Mouse (Mus musculus) frontal cortex, postnatal 25 days (tissue): ENCODE data around the gene Supt20.

Experiments used
- DNase-seq, 2 experiments: peaks; one replicate each; pipeline ENCODE4 v3.0.0; 2022; ENCODE audit warnings: low spot score in 2 of 2

The Supt20 gene

DNA sequence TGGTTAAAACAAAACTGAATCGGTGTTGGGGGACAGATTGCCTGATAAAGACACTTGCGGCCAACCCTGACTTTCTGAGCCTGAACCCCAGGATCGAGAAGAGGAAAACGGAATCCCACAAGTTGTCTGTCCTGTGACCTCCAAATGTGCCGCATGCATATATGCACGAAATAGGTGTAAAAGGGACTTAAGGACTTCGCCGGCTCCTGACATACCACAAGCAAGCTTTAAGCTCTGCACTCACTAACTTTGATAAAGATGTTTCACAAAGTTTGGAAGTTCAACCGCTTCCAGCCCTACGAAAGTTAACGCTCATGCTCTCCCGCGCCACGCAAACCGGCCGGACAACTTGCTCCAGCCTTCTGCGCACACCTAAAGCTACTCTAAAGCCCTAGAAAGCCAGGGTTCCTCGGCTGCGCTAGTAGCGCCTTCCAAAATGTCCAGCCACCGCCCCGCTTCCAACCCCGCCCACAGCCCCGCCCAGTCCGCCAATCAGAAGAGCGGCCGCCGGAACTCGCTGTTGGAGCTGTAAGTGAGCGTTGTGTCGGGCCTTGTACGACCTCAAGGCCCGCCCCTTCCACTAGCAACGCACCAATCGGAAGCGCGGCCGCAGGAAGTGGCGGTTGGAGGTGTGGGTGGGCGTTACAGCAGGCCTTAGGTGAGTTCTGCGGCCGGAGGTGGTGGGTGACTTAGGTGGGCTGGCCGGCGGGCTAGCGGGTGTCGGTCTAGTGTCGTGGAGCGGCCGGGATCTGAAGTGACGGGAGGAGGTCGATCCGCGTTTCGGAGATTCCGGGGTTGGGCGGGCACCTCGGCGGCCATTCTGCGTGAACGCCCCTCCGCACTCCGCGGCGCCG, at the start of gene Supt20:
Gene Supt20, plus strand, starts transcription at position 606 of the 854 bp plus-strand sequence.
- DNase-seq = peak; percentile 76 to 85

DNA sequence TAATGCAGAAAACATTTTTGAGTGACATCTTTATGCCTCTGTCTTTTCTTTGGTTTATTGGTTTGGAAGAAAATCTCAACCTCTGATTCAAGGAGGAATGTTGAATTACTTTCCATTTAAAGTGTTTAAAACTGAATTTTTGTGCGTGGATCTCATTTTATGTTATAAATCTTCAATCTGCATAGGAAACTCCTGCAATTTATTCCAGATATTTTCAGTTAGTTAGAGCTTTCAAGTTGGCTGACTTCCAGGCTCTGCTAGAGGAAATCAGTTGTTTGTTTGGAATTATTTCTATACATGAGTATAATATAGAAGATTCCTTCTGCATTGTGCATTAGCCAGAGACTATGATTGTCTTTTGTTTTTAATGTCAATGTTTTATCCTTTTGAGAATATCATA, 49.8 kb upstream of the Supt20 start:
- DNase-seq = no peak

DNA sequence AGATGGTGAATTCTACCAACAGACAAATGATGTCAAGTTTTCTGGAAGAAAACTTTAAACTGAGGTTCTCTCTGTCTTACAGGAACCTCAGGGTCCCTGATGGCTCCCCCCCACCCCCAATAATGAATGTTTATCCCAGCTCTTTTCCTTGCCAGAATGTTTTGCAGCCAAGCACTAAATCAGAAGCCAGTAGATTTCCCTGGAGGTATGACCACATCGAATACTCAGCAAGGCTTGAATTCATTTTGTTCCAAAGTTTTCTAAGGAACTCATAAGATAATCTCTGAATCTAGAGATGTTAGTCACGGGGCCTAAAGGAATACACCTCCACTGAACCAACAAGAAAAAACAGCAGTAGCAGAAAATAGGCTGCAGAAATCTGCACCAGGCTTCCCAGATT, 45.0 kb upstream of the Supt20 start:
- DNase-seq = no peak

GRCm38 (mm10) chr3:54651576-54651975, 41.0 kb upstream of the Supt20 start:
- DNase-seq = no peak

- no peak for DNase-seq
Observed at GRCm38 (mm10) chr3:54654169-54654568, 38.4 kb upstream of the Supt20 start.

DNA sequence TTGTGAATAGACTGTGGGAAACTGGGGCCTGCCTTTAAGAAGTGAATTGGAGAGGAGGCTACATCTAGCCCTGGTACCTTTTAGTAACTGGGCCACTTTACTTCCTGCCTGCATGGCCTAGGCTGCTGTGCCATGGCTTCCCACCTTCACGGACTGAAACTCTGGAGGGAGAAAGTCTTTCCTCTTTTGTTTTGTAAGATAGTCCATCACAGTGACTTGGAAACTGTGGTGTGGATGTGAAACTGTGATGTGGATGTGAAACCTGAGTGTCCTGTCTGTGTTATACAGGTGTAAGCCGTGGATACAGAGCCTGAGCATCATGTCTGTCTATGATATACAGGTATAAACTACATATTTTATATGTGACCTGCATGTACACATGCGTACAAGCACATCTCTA, 35.5 kb upstream of the Supt20 start:
- no peak for DNase-seq

DNA sequence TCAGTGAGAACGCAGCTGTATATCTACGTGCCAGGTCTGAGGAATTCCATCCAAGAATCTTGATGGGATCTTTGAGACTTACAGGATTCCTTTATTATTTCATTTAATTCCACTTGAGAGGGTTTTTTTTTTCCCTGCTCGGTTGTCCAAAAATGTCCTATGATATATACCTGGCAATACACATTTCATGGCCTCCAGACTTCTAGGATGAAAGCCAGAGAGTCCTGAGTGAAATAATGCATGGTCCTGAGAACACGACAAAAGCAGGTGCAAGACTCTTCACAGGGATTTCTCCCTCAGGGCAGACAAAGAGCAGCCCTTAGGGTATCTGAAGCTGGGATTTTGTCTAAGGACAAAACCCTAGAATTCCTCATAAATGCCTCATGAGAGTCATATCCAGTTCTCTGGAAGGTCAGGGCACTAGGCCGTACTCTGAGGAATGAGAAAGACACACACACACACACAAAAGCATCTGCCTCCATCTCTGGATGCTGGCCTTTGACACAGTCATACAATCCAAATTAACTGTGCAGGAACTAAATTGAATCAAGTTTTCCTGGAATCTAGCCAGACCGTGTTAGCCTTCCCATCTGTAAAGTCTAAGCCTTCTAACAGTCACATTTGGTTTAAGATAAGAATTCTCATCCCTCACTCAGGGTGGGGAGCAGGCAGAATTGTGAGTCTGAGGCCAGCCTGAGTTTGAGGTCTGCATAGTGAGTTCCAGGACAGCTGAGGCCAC, 34.5 kb upstream of the Supt20 start:
- no peak for DNase-seq

GRCm38 (mm10) chr3:54659736-54660135, 32.9 kb upstream of the Supt20 start:
- no peak for DNase-seq

DNA sequence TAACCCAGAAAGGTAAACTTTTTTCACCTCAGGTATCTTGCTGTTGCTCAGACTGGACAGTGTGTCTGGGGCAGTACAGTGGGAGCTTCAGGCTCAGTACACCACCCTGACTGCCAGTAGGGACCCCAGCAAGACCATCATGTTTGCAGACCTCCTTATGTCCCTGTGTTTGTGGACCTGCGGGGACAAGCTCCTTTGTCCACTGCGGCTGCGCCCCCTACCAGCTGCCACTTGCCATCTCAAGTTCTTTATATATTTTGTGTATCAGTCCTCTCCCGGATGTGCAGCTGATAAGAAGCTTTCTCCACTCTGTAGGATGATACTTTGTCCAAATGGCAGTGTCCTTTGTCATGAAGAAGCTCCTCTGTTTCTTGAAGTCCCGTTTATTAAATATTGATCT, 30.2 kb upstream of the Supt20 start:
- no peak for DNase-seq

DNA sequence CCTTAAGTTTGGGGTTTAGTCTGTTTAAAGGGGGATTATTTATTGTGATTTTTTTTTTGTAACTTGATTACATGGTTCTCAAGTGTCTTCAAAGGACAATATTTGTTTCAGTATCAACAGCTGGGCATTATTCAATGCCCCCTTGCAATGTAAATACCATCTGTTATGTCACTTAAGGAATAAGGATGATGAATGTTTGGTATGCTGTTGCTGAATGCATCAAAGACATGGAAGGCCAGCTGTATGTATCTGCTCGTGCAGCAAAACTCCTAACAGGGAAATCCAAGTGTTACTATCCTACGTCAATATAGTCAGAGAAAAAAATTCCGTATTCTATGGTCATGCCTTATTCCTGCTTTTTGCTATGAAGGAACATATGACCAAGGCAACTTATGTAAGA, 24.5 kb upstream of the Supt20 start:
- no peak for DNase-seq

- DNase-seq = no peak
Observed at GRCm38 (mm10) chr3:54668722-54669121, 23.9 kb upstream of the Supt20 start.

- no peak for DNase-seq
Observed at GRCm38 (mm10) chr3:54669559-54669958, 23.0 kb upstream of the Supt20 start.

- DNase-seq = no peak
Observed at GRCm38 (mm10) chr3:54672111-54672510, 20.5 kb upstream of the Supt20 start.

- peak; percentile 19 to 41 for DNase-seq
Observed at GRCm38 (mm10) chr3:54672557-54673529, 19.8 kb upstream of the Supt20 start.

DNA sequence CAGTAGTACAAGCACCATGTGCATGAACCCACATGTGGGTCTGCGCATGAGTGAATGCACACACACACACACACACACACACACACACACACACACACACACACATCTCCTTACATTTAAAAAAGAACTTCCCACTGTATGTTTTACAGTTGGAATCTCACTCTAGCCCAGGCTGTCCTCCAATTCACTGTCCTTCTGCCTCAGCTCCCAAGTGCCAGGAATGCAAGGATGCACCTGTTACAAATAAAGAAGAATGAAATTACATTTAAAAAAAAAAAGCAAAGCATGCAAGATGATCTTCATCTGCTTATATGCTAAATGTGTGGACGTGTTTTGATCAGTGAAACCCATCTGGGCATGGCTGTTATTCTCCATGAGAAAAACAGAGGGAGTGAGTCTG, 15.8 kb upstream of the Supt20 start:
- DNase-seq = no peak

GRCm38 (mm10) chr3:54681310-54682204, 11.1 kb upstream of the Supt20 start:
- DNase-seq = no peak

DNA sequence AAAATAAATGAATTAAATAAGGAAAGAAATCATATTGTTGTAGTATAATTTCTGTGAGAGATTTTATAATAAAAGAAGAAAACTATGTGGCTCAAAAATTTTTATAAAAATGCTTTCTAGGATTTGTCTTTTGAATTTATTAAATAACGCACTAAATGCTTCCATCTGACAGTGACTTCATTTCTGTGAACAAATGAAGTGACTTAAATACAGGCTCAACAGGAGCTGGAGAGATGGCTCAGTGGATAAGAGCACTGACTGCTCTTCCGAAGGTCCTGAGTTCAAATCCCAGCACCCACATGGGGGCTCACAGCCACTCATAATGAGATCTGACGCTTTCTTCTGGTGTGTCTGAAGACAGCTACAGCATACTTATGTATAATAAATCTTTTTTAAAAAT, 7.4 kb upstream of the Supt20 start:
- no peak for DNase-seq

DNA sequence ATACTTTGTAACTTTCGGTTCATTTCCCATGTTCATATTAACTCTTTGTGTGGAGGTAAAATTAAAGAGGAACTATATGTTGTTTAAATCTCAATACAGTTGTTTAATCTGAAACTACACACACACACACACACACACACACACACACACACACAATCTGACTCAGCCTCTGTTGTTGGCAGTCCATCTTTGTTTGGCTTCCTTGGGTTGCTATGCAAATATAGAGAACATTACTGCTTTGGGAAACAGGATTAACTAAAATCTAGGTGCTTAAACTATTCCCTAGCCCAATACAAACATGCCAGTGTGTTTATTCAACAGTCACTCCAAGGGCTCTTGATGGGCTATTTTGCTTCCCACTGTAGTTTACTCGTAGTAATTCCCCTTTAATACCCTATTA, 5.4 kb upstream of the Supt20 start:
- DNase-seq = no peak

DNA sequence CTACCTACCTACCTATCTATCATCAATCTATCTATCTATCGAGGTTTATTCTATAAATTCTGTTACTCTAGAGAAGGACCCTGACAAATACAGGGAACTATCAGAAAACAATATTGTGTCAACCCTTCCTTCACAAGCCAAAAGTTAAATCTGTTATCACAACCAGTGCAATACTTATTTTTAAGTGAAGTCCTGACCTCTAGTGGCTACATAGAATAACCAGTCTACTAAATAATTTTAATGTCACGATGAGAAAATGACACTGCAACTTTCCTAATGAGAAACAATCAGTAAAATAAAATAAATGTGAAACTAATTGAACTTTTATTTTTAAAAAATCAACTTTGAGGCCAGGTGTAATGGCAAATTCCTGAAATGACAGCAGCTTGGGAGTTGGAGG, 3.5 kb upstream of the Supt20 start:
- no peak for DNase-seq

DNA sequence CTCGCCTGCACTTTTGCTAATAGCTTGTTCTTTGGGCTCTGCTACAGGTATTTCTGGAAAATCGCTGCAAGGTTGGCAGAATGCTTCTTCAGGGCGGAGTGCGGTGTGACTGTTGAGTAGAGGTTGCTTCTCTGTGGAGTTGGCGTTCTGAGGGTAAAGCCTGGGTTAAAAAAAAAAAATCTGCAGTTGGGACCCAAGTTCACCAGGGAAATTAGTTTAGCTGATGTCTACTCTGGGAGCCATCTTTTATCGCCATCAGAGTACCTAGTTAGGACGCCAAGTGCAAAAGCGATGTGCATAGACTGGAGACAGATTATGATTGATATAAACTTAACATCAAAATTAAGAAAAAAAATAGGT, 429 bp downstream of the Supt20 start:
- no peak for DNase-seq

- DNase-seq = no peak
Observed at GRCm38 (mm10) chr3:54699759-54700301, 7.2 kb downstream of the Supt20 start.
